Mouse (Mus musculus) CH12F3 (cell line): ENCODE results near the gene Lrrc37a.
"Not testable (repeated sequence)": the region's sequence is repeated elsewhere in the genome, so short reads cannot be mapped to it uniquely, and the experiment has no call there.

ENCODE experiments used
- in situ Hi-C: fragments of 300-500 bp; cut with MboI; formaldehyde crosslinking; loops from 2 replicates; pipeline ENCODE4 v1.14.3; 2020; ENCODE audit warnings: low sequenced_read_pairs

Lrrc37a gene

DNA sequence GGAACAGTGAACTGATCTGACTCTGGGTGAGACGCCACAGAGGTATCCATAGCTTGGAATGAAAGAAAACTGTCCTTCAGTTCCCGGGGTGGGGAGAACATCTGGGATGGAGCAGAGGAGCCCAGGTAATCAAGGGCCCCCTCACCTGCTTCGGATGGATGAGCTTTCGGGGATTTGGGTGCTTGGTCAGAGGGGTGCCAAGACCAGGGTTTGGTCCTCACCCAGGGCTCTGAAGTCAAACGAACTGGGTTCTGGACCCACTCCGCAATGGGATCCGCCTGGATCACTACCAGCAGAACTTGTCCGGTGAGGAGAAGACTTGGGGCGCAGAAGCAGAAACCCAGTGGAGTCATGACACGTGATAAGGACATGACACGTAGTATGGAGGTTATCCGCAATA is at the start of gene Lrrc37a:
Gene Lrrc37a (minus strand): TSS at position 101 of the 400 bp plus-strand sequence.
- in situ Hi-C loops = no loop called here

DNA sequence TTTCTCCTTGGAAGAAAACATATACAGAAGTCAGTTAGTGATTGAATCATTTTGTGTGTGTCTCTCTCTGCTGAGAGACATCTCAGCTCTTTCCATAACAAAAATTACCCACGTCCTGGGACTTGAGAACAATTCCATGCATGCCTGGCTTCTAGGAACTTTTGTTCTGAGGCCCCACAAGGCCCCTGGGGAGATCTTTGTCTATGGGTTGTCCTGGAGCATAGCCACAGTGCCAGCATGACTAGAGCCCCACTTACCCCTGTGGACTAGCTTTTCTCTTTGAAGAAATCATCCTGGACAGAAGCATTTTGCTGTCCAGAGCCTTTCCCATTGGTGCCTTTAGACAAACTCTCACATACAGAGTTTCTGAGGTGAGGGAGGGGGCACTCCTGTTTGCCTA is 30.6 kb upstream of the Lrrc37a start:
- in situ Hi-C loops = not testable (repeated sequence)

DNA sequence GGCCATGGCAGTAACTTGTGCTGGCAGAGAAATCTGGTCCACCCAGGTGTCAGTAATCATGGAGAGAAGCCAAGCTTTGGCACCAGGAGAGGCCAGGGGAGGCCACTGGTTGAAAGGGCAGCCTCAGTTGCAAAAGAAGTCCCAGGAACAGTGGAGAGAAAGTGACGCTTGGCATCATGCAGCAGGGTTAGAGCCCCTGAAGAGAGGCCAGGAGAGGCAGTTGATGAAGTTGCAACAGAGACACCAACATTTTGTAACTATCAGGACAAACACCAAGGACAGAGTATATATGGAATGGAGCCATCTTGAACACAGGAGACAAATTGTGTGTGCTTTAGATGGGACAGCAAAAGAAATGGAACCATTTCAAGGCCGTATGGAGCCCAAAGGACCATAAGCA is 7.7 kb upstream of the Lrrc37a start:
- in situ Hi-C loops = no loop called here

DNA sequence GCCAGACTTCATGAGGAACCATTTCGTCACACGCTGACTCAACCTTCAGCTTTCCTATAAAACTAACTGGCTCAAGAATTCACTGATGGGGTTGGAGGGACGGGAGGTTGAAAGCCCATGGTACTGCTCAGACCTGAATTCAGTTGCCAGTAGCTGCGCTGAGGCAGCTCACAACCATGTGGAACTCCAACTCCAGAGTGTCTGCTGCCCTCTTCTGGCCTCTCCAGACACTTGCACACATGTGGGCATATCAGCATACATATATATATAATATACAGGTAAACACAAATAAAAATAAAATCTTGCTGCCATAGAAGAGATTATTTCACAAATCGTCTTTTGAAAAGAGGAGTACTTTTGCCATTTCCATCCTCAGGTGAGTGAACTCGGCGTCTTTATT is 40.0 kb downstream of the Lrrc37a start:
- in situ Hi-C loops = no loop called here

DNA sequence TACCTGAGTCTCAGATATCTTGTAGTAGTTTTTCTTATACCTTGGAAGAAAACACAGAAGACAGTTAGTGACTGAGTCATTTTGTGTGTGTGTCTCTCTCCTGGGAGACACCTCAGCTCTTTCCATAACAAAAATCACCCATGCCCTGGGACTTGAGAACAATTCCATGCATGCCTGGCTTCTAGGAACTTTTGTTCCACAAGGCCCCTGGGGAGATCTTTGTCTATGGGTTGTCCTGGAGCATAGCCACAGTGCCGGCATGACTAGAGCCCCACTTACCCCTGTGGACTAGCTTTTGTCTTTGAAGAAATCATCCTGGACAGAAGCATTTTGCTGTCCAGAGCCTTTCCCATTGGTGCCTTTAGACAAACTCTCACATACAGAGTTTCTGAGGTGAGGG is 53.3 kb downstream of the Lrrc37a start:
- in situ Hi-C loops = not testable (repeated sequence)

DNA sequence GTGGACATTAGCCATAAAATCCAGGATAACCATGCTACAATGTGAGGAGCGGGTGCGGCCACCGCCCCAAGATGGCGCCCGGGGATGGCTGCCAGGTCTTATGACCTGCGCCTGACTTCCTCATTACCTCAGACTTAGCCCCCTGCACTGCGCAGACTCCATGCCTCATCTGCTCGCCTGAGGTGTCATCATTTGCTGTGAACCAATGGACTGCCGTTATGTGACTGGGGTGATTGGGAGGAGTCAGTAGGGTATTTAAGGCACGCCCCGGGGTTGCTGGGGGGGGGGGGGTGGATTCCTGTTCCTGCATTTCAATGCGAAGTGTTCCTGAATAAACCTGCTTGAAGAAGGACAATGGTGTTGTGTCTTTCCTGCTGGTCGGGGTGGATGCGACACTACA is 54.7 kb downstream of the Lrrc37a start:
- in situ Hi-C loops = not testable (repeated sequence)

DNA sequence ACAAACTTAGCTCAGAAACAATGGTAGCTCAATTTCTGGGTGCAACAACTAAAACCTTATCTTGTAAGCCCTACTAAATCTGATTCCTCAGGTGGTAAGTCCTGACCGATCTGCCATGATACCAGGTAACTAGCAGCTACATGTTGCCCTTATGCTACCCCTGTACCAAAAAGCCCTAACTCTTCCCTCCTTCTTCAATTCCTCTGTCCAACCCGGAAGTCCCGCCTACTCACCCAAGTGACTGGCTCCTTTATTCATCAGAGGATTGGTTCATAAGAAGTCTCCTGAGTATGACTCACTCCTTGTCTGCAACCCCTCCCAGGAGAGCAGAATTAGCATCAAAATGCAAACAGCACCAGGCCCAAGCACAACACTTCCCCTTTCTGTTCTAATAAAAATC is 60.7 kb downstream of the Lrrc37a start:
- in situ Hi-C loops = no loop called here

DNA sequence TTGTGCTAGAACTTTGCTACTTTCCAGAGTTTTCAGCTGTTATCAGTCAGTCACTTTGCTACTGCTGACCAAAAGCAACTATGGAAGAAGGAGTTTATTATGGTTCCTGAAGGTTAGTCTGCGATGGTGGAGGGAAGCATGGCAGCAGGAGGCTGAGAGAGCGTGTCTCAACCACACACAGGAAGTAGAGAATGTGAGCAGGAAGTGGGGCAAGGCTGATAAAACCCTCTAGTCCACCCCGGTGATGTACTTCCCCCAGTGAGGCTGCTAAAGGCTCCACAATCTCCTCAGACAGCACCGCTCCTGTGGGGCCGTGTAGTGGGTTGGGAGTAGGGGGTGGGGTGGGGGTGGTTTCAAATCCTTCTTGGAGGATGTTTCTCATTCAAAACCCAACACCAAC is 68.1 kb downstream of the Lrrc37a start:
- in situ Hi-C loops = no loop called here

DNA sequence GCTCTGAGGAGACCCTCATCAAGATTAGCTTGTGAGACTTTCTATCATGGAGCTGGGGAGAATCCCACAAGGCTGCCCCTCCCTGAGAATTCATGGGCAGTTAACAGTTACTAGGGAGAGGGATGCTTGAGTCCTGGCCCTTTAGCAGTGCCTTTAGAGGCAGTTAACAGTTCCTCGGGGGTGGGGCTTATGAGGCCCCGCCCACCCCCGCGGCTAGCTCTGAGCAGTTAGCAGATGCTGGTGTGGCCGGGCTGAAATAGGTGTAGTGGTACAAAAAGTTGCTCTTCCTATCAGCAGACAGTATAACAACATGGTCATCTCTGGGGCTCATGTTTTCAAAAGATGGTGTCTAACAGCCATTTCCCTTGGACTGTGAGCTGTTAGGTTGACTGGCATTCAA is 79.4 kb downstream of the Lrrc37a start:
- in situ Hi-C loops = no loop called here

DNA sequence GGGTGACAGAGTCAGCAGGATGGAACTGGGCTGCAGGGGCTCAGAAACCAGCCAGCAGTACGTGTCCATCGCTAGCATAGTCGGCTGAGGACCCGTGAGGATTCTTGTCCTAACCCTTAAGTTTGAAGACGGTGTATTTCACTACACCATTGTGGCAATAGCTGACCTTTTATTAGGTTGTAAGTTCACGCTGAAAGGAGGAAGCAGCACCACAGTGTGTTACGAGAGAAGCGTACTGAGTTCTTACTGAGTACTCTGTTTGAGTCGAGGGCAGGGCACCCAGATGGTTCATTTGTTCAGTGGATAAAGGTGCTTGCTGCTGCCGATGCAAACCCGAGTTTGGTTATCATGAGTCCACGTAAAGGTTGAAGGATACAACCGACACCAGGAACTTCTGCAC is 84.7 kb downstream of the Lrrc37a start:
- in situ Hi-C loops = no loop called here

DNA sequence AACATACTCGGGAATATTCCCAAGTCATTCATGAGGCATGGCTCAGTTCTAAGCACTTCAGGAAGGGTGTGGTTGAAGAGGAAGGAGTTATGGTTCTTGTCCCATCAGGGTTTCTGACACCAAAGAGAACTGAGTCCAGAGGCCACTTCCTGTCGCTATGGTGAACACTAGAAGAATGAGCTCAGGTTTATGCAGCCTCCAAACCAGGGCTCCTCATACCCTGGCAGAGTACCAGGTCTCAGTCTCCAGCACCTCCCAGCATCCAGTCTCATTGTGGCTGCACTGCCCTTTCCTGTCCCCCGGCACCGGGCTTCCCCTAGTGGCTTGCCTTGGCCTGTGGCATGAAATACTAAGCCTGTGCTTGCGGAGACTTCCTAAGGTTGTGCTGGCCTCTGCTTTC is 85.2 kb downstream of the Lrrc37a start:
- in situ Hi-C loops = no loop called here

DNA sequence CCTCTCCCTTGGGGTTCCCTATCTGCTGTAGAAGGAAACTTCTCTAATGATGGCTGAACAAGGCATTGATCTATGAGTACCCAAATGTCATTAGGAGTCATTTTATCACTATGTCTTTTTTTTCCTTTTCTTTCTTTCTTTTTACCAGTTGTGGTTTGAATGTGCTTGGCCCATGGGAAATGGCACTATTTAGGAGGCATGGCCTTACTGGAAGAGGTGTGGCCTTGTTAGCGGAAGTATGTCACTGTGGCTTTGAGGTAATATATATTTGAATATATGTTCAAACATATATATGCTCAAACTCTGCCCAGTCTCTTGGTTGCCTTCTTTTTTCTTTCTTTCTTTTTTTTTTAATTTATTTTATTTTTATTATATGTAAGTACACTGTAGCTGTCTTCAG is 90.9 kb downstream of the Lrrc37a start:
- in situ Hi-C loops = no loop called here

DNA sequence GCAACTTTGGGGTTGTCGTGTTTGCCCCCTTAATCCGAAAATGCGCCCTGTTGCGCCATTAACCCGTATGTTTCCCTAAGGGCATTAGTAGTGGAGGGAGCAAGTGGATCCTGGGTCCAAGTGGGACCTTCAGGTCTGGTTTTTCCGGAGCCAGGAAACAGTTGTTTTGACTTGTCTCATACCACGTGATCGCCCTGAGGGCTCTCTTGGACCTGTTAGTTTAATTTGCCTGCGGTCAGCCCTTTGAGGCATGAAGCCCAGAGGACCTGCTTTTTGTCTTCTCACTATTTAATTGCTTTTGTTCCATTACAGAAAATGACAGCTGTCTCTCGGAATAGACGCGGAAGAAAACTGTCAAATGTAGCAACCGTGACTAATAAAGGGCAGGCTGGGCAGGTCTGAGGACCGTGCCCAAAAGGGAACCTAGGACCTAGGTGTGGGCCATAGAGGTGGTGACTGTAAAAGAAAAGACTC is 91.4 kb downstream of the Lrrc37a start:
- in situ Hi-C loops = no loop called here

DNA sequence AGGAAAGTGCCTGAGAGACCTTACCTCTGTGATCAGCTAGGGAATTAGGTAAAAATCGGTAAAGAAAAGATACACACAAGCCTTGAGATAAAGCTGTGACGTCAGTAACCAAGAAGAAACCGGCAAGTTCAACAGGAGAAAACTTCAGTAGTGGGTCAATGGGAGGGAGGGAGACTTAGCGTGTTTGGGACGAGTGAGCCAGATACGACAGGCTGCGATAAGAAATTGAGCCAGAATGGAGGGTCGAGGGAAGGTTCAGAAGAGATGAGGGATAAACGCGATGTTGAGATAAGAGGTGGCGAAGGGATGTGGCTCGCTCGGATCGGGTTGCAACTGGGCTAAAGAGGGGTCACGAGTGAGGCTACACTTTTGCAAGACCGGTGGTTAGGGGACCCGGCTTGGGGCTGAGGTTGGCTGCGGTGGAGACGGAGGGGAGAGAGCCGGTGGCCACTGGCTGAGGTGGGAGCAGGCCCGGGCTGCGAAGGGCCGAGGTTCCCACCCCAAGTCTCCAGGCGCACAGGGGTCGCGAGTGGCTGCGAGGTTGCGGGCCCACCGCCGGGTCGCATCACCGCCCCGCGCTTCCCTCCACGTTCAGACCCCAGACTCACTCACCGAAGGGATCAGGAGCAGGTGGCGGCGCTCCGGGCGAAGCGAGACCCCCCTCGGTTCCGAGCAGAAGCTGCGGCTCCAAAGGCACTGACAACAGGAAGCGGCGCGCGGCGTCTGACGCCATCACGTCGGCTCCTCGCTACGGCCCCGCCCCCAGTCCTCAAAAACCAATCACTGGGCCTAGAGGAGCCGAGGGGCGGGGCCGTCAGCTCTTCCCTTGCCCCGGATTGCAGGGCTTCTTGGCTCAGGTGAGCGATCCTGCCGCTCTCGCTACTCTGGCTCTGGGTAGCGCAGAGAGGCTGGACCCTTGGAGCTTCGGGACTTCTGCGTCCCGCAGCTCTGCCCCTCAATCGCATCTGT is 92.1 kb downstream of the Lrrc37a start, which contains the start of gene Plekhm1:
Gene Plekhm1 (minus strand): TSS at position 707 of the 969 bp plus-strand sequence.
- in situ Hi-C loops = no loop called here

DNA sequence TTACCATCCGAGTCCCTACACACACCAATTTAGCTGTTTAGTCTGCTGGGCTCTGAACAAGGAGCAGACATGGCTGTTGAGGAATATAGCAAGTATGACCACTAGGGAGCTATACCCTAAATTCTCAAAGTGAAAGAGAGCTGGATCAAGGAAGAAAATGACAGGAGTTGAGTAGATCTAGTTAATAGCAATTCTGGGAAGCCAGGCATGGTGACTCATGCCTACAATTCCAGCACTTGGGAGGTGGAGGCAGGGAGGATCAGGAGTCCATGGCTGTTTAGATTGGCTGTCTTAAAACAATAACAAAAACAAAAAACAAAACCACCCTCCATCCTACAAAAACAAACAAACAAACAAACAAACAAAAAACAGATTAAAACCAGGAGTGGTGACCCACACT is 93.1 kb downstream of the Lrrc37a start:
- in situ Hi-C loops = no loop called here

DNA sequence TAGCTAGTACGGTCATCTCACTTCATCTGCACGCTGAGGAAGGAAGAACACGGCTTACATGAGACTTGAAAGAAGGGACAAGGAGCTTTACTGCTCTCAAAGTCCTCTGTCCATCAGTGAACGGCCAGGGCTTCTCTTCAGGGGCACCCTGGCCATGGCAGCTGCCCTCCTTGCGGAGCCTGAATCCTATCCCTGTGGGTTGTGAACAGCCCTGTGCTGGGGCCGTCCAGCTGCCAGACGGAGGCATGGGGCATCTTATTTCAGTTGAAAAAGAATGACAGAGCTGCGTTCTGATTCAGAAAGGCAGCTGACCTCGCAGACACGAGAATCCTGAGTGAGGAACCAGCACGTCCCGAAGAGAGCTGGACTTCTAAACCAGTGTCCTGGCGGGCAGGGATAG is 95.5 kb downstream of the Lrrc37a start:
- in situ Hi-C loops = no loop called here

DNA sequence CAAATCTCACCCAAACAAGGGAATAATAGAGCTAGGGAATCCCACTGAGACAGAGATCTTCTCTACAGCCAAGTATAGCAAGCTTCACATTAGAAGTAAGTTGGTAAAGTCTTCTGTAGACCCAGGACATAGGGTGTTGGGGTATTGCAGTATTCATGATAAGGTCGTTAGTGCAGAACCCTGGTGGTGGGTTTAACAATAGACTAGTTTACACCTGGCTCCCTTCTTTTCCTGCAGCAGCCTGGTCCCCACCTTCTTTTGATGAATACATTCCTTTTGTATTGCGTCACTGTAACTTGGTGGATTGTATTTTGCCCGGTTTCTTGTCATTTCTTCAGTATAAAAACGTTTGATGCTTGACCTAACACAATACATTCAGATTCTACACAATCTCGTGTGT is 97.3 kb downstream of the Lrrc37a start:
- in situ Hi-C loops = not testable (repeated sequence)

DNA sequence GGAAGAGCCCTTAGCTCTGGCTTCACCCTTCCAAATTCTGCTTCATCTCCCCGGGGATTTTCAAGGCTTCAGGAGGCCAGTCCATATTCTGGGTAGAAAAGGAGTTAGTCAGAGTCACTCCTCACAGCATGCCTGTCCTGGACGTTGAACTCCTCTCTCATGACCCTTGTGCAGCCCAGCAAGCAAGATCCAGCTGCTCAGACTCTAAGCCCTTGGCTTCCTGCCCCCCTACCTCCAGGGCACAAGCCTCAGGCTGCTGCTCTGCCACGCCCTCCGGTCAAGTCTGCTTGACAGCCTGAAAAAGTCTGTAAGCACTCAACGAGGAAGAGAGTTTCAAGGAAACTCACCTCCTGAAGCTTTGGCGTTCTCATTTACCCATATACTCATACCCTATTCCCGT is 97.8 kb downstream of the Lrrc37a start:
- in situ Hi-C loops = no loop called here

DNA sequence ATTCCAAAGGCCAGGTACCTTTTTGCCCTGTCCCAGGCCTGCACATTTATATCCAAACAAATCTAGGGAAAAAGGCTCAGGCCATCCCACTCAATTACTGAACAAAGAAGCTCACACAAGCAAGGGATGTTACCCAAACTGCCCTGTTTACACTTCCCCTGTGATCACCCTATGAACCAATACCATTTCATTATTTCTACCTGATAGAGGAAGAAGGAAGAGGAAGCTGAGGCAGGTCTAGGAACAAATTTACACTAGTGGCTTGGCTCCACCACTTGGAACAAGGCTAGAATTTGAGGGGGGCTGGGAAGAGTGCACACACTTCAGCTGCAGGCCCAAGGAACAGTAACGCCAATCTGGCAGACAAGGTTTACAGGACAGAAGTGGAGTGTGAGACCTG is 98.6 kb downstream of the Lrrc37a start:
- in situ Hi-C loops = no loop called here

DNA sequence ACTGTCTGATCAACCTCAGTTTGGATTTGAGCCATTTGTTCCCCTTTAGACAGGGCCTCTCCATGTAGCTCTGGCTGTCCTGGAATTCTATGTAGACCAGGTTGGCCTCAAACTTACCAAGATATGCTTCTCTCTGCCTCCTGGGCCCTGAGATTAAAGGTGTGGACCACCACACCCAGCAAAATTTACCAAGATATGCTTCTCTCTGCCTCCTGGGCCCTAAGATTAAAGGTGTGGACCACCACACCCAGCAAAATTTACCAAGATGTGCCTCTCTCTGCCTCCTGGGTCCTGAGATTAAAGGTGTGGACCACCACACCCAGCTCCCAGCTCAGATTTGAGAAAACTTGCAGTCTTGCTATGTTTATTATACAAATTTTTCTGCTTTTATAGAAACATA is 99.8 kb downstream of the Lrrc37a start:
- in situ Hi-C loops = no loop called here

DNA sequence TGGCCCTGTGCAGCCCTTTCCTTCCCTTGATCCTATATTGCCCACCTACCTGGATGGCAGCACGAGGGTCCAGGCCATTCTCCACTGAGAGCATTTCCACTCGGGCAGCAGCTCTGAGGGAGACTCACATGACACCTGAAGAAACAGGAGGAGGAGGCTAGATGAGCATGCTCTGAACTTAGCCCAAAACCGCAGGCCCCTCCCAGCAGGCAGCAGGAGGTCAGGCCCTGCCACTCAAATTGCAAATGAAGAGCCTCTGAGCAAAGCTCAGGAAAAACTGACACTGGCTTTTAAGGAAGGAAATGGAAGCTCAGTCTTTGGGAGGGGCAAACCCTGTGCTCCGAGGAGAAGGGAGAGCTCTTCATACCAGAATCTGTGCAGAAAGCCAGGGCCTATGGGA is 100.6 kb downstream of the Lrrc37a start:
- in situ Hi-C loops = no loop called here

DNA sequence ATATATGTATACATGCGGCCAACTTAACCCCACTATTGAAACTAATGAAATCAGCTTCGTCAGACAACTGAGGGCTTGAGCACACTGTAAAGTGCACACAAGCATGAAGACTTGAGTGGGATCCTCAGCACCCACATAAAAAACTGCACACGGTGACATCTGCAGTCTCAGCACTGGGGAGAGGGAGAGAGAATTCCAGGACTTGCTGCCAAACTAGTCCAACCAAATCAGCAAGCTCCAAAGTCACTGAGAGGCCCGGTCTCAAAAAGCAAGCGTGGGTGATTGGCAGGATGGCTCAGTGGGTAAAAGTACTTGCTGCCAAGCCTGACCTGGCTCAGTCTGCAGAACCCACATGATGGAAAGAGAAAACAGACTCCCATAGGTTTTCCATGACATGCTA is 101.7 kb downstream of the Lrrc37a start:
- in situ Hi-C loops = no loop called here

DNA sequence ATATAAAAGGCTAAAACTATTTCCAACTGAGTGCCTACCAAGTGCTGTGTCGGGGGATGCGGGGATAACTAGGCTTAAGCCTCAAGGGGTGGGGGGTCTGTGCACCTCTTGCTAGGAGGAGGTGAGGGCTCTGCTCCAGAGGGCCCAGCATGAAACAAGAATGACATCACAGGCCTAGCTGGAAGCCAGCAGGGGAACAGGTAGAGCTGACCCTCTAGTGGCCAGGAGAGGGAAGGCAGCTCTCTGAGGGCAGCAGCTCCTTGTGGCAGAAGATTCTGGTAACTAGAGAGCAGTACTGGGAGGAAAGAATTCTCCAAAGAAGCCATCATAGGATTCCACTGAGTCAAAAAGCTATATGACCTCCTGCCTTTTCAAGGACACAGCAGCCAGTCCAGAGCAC is 102.2 kb downstream of the Lrrc37a start:
- in situ Hi-C loops = no loop called here
